Mouse (Mus musculus): ENCODE measurements around the gene Samd4. TPM values are rescaled to one million over a fixed set of nuclear protein-coding genes. Genes with fewer than 3 reads are reported as not detected.

The Samd4 gene
- polyA plus RNA-seq, 1 experiment from 2014 or later, result 3.3 TPM

- 90% methylated on average over 14 of the region's 14 CpGs for WGBS
- H3K36me3 ChIP-seq, result 0 out of 2 replicates have a peak, but pooled peaks cover 6% of the 10 kb centered on the region
- H3K9me3 ChIP-seq (replicated peaks), result no peaks in the 10 kb centered on the region
- no peak overlapping the region for H3K4me3 ChIP-seq
- peaks cover 8% of the 10 kb centered on the region for H3K4me1 ChIP-seq
- DNase-seq (ENCODE audit: low spot score), result no peak
- no peak overlapping the region for H3K27ac ChIP-seq (replicated peaks)
- H3K27me3 ChIP-seq (ENCODE audit: low read depth, poor library complexity, severe bottlenecking), result no peaks in the 10 kb centered on the region
These were observed 192.5 kb downstream of the Samd4 start for GRCm38 (mm10) chr14:47075010-47075677.

- H3K27ac ChIP-seq (replicated peaks), result no peak overlapping the region
- WGBS, result 89% methylated on average over 5 of the region's 5 CpGs
These were observed 193.2 kb downstream of the Samd4 start for GRCm38 (mm10) chr14:47075856-47076255.

DNA sequence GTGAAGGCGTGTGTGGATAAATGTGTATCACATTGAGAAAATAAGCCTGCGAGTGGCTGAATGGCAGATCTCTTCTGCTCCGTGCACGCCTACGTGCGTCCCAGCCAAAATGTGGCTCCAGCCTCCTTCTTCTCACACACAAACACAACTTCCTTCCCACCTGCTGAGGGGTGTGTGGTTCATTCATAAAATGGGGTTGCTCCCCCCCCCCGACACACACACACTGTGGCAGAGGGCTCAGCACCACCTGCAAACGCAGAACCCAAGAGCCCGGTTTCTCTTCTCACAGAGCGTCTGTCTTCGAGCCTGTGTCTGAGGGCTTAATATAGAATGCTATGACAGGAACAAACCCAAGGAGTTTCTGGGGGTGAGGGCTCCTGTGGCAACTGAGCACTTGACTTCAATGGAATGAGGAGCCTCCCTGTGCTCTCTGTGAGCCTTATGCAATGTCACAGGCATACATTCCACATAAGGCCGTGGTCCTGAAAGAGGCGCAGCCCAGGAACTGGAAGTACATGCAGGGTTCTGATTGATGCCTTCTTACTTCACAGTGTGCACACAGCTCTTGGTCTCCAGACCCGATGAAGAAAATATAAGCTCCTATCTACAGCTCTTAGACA, 194.4 kb downstream of the Samd4 start:
- 96% methylated on average over 14 of the region's 14 CpGs for WGBS
- Histone ChIP-seq H3K36me3 (0 out of 2 replicates have a peak, but pooled peaks cover 6% of the 10 kb centered on the region), H3K9me3 (replicated peaks) (no peaks in the 10 kb centered on the region), H3K27ac (replicated peaks) (no peak overlapping the region), H3K27me3 (ENCODE audit: low read depth, poor library complexity, severe bottlenecking) (no peaks in the 10 kb centered on the region), H3K4me3 (no peak overlapping the region), H3K4me1 (peaks cover 8% of the 10 kb centered on the region)
- no peak for DNase-seq (ENCODE audit: low spot score)

More at GRCm38 (mm10) chr14:47075856-47076255, 193.2 kb downstream of the Samd4 start:
- Histone ChIP-seq H3K4me3 (no peak overlapping the region), H3K36me3 (0 out of 2 replicates have a peak, but pooled peaks cover 6% of the 10 kb centered on the region), H3K27me3 (ENCODE audit: low read depth, poor library complexity, severe bottlenecking) (no peaks in the 10 kb centered on the region), H3K4me1 (peaks cover 8% of the 10 kb centered on the region), H3K9me3 (replicated peaks) (no peaks in the 10 kb centered on the region)
- DNase-seq (ENCODE audit: low spot score), result no peak

GRCm38 (mm10) chr14:47077576-47077970, 194.9 kb downstream of the Samd4 start:
- H3K27me3 ChIP-seq (ENCODE audit: low read depth, poor library complexity, severe bottlenecking), result no peaks in the 10 kb centered on the region
- 90% methylated on average over 3 of the region's 3 CpGs for WGBS
- no peaks in the 10 kb centered on the region for H3K9me3 ChIP-seq (replicated peaks)
- no peak overlapping the region for H3K4me3 ChIP-seq
- H3K4me1 ChIP-seq, result peaks cover 8% of the 10 kb centered on the region
- H3K36me3 ChIP-seq, result 0 out of 2 replicates have a peak, but pooled peaks cover 6% of the 10 kb centered on the region
- DNase-seq (ENCODE audit: low spot score), result no peak
- no peak overlapping the region for H3K27ac ChIP-seq (replicated peaks)

GRCm38 (mm10) chr14:47079911-47080310, 197.3 kb downstream of the Samd4 start:
- Histone ChIP-seq H3K36me3 (no peaks in the 10 kb centered on the region; the same call in 1 of the 2 replicates), H3K9me3 (replicated peaks) (no peaks in the 10 kb centered on the region), H3K4me1 (peaks cover 4% of the 10 kb centered on the region; the same call in 1 of the 2 replicates), H3K27ac (replicated peaks) (no peak overlapping the region), H3K27me3 (ENCODE audit: low read depth, poor library complexity, severe bottlenecking) (no peaks in the 10 kb centered on the region), H3K4me3 (no peak overlapping the region)
- WGBS, result 92% methylated on average over 7 of the region's 7 CpGs
- no peak for DNase-seq (ENCODE audit: low spot score)

GRCm38 (mm10) chr14:47083311-47083710, 200.7 kb downstream of the Samd4 start:
- no peaks in the 10 kb centered on the region for H3K27me3 ChIP-seq (ENCODE audit: low read depth, poor library complexity, severe bottlenecking)
- no peak overlapping the region for H3K4me3 ChIP-seq
- 82% methylated on average over 9 of the region's 9 CpGs for WGBS
- H3K9me3 ChIP-seq (replicated peaks), result no peaks in the 10 kb centered on the region
- no peak for DNase-seq (ENCODE audit: low spot score)
- no peak overlapping the region for H3K27ac ChIP-seq (replicated peaks)
- no peaks in the 10 kb centered on the region; the same call in 1 of the 2 replicates for H3K36me3 ChIP-seq
- H3K4me1 ChIP-seq, result peaks cover 19% of the 10 kb centered on the region

- no peak overlapping the region for H3K4me3 ChIP-seq
- no peaks in the 10 kb centered on the region for H3K9me3 ChIP-seq (replicated peaks)
- H3K27me3 ChIP-seq (ENCODE audit: low read depth, poor library complexity, severe bottlenecking), result no peaks in the 10 kb centered on the region
- no peak for DNase-seq (ENCODE audit: low spot score)
- H3K36me3 ChIP-seq, result no peaks in the 10 kb centered on the region; the same call in 1 of the 2 replicates
- 89% methylated on average over 6 of the region's 6 CpGs for WGBS
- no peak overlapping the region for H3K27ac ChIP-seq (replicated peaks)
- peaks cover 20% of the 10 kb centered on the region for H3K4me1 ChIP-seq
These were observed 201.2 kb downstream of the Samd4 start for GRCm38 (mm10) chr14:47083838-47084237.

DNA sequence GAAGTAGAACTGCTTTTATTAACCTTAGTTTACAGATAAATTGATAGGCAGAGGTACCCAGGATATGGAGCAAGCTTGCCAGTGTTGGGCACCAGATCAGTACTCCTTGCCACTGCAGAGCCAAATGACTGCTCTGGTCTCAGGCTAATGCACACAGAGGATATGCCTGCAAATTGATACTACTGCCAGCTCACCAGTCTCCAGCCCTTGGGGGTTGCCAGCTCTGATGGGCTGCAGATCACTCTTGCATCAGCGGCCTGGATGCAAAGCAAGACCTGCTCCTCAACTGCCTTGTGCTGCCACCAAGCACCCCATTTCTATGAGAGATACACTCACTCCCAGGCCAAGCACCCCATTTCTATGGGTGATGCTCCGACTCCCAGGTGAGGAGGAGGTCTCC, 202.0 kb downstream of the Samd4 start:
- H3K4me3 ChIP-seq, result no peak overlapping the region
- peaks cover 16% of the 10 kb centered on the region for H3K4me1 ChIP-seq
- H3K36me3 ChIP-seq, result no peaks in the 10 kb centered on the region; the same call in 1 of the 2 replicates
- DNase-seq (ENCODE audit: low spot score), result no peak
- no peak overlapping the region for H3K27ac ChIP-seq (replicated peaks)
- no peaks in the 10 kb centered on the region for H3K27me3 ChIP-seq (ENCODE audit: low read depth, poor library complexity, severe bottlenecking)
- WGBS, result 88% methylated on average over 2 of the region's 2 CpGs
- no peaks in the 10 kb centered on the region for H3K9me3 ChIP-seq (replicated peaks)

DNA sequence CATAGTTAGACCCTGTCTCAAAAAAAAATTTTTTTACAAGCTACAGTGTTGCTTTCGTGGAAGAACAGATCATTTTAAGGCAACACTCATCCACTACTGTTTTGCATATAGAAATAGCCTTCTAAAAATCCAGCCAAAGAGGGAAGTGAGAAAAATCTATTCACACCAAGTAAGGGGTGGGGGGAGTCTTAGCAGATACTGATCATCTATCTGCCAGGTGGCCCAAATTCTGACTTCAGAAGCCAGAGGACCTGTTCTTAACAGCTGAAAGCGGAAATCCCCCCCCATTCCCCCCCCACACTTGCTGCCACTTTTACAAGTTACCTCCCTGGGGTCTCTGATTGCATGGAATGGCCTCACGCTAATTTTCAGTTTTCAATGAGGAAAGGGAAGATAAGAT, 203.5 kb downstream of the Samd4 start:
- peaks cover 16% of the 10 kb centered on the region for H3K4me1 ChIP-seq
- H3K27me3 ChIP-seq (ENCODE audit: low read depth, poor library complexity, severe bottlenecking), result no peaks in the 10 kb centered on the region
- H3K36me3 ChIP-seq, result no peaks in the 10 kb centered on the region; the same call in 1 of the 2 replicates
- H3K27ac ChIP-seq (replicated peaks), result no peak overlapping the region
- DNase-seq (ENCODE audit: low spot score), result no peak
- no peak overlapping the region for H3K4me3 ChIP-seq
- WGBS, result 74% methylated on average over 3 of the region's 3 CpGs
- no peaks in the 10 kb centered on the region for H3K9me3 ChIP-seq (replicated peaks)

DNA sequence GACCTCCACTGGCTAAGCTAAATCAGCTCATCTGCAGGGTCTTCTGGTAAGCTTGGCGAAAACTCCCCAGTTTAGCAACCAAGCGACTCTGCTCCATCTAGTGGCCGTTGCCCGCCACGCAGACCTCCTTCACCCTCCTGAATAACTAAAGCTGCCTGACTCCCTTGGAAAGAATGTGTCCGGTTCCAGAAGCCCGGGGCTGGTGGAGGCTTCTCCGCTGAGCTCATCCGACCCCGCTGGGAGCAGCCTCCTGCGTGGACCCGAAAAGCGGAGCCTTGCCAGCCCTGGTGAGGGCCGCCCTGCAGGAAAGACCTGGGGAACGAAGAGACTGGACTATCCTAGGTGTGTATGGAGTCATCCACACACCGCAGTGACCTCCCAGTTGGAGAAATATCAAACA, 204.1 kb downstream of the Samd4 start:
- Histone ChIP-seq H3K27me3 (ENCODE audit: low read depth, poor library complexity, severe bottlenecking) (no peaks in the 10 kb centered on the region), H3K4me1 (peaks cover 16% of the 10 kb centered on the region), H3K4me3 (peak overlapping the region; percentile 49), H3K9me3 (replicated peaks) (no peaks in the 10 kb centered on the region), H3K36me3 (peaks cover 3% of the 10 kb centered on the region; the same call in 1 of the 2 replicates), H3K27ac (replicated peaks) (peak overlapping the region; percentile 76; the same call in 1 of the 2 replicates)
- DNase-seq (ENCODE audit: low spot score), result peak; percentile 89
- WGBS, result 4% methylated on average over 16 of the region's 16 CpGs

DNA sequence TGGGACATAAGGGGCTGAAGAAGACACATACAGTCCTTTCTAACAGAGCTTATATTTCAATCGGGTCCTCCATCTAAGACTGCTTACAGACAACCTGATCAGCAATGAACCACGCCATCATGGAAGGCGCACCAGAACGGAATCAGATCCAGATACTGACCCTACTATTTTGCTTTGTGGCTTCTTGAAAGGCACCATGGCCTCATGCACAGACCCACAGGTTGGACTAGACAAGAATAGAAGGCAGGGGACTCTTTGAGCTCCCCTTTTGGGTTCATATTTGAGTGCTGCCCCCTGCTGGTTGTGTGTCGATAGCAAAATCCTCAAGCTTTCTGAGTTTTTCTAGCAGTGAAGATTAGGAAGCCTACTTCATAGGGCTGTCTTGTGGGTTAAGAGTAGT, 204.5 kb downstream of the Samd4 start:
- Histone ChIP-seq H3K36me3 (peaks cover 3% of the 10 kb centered on the region; the same call in 1 of the 2 replicates), H3K27me3 (ENCODE audit: low read depth, poor library complexity, severe bottlenecking) (no peaks in the 10 kb centered on the region), H3K9me3 (replicated peaks) (no peaks in the 10 kb centered on the region), H3K4me3 (peak overlapping the region; percentile 49), H3K27ac (replicated peaks) (peak overlapping the region; percentile 76; the same call in 1 of the 2 replicates), H3K4me1 (peaks cover 16% of the 10 kb centered on the region)
- 30% methylated on average over 5 of the region's 5 CpGs for WGBS
- DNase-seq (ENCODE audit: low spot score), result peak; percentile 79

DNA sequence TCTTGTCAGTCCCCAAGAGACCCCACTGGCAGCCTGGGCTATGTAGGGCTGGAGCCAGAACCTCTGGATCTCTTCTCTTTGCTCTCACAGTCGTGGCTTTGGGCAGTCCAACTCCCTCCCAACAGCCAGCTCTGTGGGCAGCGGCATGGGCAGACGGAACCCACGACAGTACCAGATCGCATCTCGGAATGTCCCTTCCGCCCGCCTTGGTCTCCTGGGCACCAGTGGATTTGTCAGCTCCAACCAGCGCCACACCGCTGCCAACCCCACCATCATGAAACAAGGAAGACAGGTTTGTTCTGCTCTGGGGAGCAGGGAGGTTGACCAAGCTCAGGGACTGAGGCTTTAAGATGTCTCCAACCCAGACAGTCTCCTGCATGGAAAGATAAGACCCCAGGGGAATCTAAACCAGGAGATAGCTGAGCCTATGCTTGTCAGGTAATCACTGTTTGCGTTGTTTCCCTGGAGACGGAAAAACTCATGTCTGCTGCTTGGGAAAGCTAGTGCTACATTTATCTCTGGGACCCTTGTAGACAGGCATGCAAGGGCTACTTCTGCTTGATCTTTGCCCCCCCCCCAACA, 205.1 kb downstream of the Samd4 start:
- H3K36me3 ChIP-seq, result peaks cover 3% of the 10 kb centered on the region; the same call in 1 of the 2 replicates
- no peaks in the 10 kb centered on the region for H3K9me3 ChIP-seq (replicated peaks)
- H3K27me3 ChIP-seq (ENCODE audit: low read depth, poor library complexity, severe bottlenecking), result no peaks in the 10 kb centered on the region

DNA sequence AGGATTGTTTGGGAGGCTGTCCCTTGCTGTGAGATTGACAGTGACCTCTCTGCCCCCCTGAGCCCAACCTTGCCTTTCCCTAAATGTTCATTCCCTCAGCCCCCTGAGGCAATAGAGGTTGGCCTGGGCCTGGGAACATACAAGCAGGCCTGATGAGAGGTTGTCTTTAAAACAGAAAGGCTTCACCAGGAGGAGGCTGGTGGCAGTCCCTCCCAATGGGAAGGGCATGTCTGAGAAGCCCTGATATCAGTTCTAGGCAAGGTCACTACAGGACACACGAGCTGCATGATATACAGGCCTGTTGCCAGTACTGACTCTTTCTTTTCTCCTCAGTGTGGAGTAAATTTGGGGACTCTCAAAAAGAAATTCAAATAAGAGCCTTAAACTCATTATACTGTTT, 205.7 kb downstream of the Samd4 start:
- Histone ChIP-seq H3K9me3 (replicated peaks) (no peaks in the 10 kb centered on the region), H3K27ac (replicated peaks) (no peak overlapping the region), H3K4me1 (peaks cover 16% of the 10 kb centered on the region), H3K4me3 (no peak overlapping the region), H3K27me3 (ENCODE audit: low read depth, poor library complexity, severe bottlenecking) (no peaks in the 10 kb centered on the region), H3K36me3 (peaks cover 3% of the 10 kb centered on the region; the same call in 1 of the 2 replicates)
- no peak for DNase-seq (ENCODE audit: low spot score)
- 83% methylated on average over 1 of the region's 1 CpGs for WGBS

More for the DNA sequence above, 205.1 kb downstream of the Samd4 start:
- 87% methylated on average over 12 of the region's 12 CpGs for WGBS
- Histone ChIP-seq H3K27ac (replicated peaks) (no peak overlapping the region), H3K4me1 (peaks cover 16% of the 10 kb centered on the region), H3K4me3 (no peak overlapping the region)
- no peak for DNase-seq (ENCODE audit: low spot score)

All from midbrain, embryonic 10.5 days (tissue).